Mouse (Mus musculus) adrenal gland, adult (tissue): Measurements from ENCODE around the gene Wdr62.
A peak's percentile ranks its signal among the peaks of the same experiment; 100 is the strongest.
"Not testable (repeated sequence)": the region's sequence is repeated elsewhere in the genome, so short reads cannot be mapped to it uniquely, and the experiment has no call there.

Experiments used
- DNase-seq, 2 experiments: peaks; one replicate each; pipeline ENCODE4 v3.0.0; 2022 to 2023; ENCODE audit warnings: low spot score in 1 of 2; ENCODE audit not compliant: inconsistent age in 2 of 2

Gene Wdr62

DNA sequence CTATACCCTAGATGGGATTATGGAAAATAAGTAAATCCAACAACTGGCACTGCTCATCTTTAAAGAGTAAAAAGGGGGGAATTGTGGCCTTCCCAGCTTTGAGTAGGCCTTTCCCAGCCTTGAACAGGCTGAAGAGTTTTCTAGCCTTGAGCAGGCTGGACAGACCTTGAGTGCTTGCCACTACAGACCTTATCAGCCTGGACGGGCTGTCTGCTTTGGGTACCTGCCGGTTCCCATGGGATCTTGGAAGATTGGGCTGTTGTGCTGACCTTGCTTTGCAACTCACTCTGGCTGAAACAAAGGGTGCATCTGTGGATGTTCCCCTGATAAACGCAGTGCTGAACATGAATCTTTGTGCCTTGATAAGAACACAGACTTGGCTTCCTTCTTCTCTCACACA lies 66.3 kb downstream of the Wdr62 start:
- peak; percentile 71 to 77 for DNase-seq

DNA sequence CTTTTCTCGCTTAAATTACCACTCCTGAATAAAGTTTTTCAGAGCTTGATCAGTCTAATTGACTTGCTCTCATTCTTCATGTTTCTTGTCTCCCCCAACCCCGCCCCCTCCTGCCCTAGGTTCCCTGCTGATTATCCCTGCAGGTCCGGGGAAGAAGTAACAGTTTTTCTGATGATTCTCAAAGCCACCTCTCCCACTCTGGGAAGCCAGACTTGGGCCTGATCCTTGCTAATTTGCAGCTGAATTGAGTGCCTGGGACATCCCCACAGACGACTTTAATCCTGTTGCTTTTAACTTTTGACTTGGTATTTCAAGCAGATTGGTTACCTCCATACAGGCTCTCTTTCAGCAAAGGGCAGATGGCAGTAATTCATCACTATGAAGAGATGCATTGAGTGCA lies 69.2 kb downstream of the Wdr62 start:
- no peak for DNase-seq

DNA sequence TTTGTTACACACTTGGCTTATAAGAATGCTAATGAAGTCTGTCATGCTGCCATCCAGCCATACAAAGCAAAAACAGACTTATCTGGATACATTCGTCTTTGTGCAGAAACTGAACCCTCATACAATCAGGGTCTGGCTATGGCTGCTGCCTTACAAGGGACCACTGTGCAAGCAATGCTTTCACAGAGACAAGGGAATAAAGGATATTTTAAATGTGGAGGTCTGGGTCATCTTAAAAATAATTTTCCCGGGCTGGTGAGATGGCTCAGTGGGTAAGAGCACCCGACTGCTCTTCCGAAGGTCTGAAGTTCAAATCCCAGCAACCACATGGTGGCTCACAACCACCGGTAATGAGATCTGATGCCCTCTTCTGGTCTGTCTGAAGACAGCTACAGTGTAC lies 73.9 kb downstream of the Wdr62 start:
- not testable (repeated sequence) for DNase-seq

DNA sequence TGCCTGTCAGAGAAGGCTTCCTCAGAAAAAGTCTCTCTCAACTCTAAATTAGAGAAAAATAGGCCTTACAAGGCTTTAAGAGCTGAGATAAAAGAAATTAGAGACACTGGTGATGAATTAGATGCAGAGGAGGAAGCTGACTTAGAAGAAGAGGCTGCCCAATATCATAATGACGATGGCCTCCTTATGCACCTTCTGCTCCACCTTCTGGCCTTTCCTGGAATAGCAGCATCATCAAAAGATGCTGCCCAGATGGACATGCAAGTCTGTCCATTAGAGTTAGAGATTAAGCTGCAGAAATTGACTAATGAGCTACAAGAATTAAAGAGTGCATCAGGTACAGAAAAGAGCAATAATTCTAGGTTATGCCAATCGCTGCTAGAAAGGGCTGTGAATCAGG lies 74.8 kb downstream of the Wdr62 start:
- DNase-seq = peak; percentile 74 to 92

DNA sequence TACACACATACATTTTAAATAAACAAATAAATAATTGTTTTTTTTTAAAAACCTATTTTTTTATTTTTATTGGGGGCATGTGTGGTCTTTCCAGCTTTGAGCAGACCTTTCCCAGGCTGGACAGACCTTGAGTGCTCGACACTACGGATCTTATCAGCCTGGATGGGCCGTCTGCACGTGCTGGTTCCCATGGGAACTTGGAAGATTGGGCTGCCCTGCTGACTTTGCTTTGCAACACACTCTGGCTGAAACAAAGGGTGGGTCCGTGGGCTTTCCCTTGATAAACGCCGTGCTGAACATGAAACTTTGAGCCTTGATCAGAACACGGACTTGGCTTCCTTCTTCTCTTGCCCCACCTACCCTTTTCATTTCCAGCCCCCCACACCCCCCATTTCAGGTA lies 75.8 kb downstream of the Wdr62 start:
- DNase-seq = no peak

DNA sequence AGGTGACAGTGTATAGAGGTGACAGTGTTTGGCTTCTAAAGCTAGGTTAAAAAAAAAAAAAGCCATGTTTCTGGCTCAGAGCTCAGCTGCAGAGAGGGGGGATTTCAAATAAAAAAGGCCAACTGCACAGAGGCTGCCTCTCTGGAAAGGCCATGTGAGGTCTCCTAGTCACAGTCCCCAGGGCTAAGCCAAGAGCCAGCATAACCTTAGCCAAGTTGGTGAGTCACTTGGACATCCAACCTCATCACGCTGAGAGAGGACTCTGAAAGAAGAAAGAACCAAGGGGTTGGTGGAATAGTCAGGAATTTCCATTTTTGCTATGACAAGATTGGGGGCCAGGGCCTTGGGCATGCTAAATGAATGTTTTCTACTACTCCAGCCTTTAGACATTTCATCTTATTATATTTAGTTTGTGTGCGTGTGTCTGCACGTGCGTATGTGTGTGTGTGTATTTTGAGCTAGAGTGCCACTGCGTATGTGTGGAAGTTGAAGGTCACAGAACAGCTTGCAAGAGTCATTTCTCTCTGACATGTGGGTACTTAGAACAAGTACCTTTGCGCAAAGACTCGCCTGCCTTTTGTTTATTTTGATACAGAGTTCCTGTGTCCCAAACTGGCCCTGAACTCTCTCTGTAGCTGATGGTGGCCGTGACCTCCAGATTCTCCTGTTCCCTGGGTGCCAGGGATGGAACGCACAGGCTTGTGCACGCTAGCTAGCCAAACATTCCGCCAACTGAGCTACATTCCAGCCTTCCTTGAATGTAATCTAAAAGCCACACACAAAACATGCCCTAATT lies 77.1 kb downstream of the Wdr62 start:
- peak; percentile 79 to 89 for DNase-seq

DNA sequence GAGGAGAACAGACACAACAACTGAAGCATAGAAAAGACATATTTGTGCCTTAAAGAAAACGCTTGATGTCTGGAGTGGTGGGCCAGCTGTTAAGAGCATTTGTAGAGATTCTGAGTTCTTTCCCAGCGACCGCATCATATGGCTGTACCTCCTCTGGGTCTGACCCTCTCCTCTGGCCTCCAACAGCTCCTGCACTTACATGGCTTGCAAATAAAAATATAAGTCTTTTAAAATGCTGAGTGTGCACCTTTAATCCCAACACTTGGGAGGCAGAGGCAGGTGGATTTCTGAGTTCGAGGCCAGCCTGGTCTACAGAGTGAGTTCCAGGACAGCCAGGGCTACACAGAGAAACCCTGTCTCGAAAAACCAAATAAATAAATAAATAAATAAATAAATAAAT lies 79.6 kb downstream of the Wdr62 start:
- not testable (repeated sequence) for DNase-seq

DNA sequence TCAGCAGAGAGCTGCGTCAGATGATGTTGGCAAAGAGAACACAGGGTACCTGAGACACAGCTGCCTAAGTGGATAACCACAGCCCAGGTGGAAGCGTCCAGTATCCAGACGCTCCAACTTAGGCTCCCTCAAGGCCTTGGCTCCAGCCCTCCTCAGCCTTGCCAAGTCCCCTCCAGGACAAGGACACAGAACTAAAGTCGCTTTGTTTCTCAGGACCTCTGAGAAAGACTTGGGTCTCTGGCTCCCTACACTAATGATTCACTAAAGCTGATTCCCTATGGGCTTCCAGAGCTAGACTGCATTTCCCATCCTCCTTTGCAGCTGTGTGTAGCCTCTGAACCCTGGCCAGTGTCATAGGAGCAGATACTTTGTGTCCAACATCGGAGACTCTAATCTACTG lies 80.0 kb downstream of the Wdr62 start:
- DNase-seq = peak in 1 of 2 experiments; percentile 69

DNA sequence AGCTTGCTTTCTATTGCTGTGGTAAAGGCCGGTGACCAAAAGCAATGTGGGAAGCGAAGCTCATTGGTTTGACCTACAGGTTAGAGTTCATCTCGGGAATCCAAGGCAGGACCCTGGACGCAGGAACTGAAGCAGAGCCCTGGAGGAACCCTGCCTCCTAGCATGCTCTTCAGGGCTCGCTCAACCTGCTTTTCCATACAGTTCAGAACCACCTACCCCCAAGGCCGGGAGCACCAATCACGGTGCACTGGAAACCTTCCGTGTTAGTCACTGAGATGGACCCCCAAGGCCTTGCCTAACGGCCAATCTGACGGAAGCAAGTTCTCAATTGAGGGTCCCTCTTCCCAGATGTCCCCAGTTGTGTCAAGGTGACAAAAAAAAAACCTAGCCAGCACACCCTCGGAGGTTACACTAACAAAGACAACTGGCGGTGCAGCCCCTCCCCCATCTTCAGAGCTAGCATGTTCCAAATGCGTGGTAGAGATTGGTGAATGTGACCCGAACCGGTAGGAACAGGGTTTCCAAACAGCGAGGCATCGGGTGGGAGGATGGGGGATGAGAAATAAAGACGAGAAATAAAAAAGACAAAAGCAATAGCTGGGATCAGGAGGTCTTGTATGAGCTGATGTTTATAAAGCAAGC lies 80.6 kb downstream of the Wdr62 start:
- no peak for DNase-seq

DNA sequence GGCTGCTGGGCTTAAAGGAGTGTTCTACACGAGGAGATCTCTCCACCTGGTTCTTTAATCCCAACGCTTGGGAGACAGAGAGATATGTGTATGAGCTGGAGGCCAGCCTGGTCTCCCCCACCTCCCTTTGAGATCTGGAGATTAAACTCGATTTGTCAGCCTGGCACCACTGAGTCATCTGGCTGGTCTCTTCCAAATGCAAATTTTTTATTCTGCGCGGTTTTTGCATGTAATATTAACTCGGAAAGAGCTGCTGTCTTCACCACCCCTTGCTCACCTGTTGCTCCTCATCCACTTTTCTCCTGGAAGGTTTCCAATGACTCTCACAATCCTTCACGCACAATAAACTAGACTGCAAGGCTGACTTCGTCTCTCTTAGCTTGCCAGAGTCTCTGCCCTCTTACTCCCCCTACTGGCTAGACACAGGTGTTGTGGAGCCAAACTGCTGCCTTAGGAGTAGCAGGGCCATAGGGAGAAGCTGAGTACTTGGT lies 81.7 kb downstream of the Wdr62 start, which contains the start of gene Capns1:
Gene Capns1 (minus strand): TSS at position 331 of the 491 bp plus-strand sequence.
- peak; percentile 70 to 91 for DNase-seq

DNA sequence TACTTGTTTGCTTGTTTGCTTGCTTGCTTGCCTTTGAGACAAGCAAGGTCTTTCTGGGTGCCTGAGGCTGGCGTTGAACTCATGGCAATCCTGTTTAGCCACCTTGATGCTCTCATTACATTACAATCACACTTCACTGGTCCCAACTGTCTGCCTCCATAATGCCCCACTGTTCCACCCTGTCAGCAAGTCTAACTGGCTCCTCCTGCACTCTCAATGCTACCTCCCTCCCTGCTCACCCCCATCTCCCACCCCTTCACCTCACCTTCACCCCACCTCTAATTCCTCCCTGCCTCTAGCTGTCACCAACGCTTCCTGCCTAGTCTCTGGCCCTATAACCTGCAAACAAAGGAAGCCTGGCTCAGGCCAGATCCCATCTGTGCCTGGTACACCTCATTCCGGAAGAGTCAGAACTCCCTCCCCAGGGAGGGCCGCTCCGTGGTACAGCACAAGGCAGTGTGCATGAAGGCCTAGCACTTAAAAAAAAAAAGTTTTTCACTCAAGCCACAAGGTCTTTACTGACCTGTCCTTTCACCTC lies 82.6 kb downstream of the Wdr62 start:
- no peak for DNase-seq

DNA sequence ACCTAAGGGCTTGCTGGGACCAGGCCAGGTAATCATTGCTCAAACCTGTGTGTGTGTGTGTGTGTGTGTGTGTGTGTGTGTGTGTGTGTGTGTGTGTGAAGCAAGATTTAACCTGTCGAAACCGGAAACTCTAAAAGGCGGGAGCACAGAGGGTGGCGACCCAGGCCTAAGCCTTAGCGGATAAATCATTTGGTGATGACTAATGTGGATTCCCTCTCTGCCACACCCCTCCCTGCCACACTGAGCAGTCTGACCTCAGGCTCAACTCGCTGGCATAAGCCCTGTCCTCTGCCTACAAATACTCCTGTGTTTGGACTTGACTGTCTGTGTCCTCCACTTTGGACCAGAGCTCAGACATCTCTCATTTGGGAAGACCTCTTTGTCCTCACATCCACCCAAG lies 84.0 kb downstream of the Wdr62 start:
- DNase-seq = peak; percentile 75 to 84

DNA sequence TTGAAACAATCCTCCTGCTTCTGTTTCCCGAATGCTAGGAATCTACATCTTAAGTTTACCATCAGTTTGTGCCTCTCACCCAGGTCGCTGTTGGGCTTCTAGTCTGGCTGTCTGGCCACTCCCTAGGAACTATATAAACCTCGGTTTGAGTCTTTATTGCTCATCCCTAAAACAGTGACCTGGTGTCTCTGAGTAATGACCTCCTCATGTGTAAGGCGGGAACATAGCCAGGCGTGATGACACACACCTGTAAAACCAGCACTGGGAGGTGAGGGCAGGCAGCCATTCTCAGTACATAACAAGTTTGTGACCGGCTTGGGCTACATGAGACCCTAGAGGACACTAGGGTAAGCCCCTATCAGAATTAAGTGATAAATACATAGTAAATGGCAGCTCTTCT lies 84.8 kb downstream of the Wdr62 start:
- no peak for DNase-seq

DNA sequence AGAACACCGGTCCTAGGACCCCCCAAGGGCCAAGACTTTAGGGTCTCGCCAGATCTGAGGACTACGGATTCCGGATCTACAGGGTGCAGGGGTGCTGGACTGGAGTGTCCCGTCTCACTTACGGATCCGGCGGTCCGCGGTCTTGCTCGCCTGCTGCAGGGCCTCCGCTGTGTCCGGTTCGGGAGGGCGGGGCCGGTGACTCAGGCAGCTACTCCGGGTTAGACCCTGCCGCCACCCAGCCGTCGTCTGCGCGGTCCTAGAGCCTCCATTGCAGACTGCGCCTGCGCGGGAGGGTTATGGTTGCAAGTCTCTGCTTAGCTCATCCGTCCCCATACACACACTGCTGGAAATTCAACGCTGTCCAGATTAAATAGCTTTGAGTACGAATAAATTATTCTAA lies 85.3 kb downstream of the Wdr62 start:
- peak; percentile 97 to 98 for DNase-seq

DNA sequence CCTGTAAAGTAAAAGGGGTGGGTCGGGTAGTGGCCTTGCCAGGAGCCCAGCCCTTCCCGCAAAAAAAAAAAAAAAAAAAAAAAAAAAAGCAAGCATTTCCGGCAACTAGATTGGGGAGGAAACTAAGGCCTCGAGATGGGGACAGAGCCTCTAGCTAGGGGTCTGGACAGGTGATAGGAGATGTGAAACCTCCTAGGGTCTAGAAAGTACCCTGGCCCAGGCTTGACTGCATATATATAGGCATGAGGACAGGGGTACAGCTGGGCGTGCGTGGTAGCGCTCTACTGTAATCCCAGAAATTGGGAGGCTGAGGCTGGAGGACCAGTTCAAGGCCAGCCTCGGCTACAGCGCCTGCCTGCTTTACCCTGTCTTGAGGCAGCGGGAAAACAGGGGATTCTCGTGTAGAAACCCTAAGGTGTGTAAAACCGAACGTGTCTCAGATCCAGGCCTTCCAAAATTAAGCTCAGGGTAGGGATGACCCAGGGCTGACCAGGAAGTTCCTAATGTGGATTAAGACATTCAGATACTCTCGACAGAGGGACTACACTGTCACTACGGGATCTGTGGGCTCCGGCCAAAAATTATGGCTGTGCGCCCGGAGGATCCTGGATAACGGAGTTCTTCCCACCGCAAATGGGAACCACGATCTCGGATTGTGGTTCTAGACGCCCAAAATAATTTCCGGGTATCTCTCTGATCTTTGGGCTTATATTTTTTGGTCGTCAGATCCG lies 86.0 kb downstream of the Wdr62 start:
- DNase-seq = peak; percentile 56 to 87

DNA sequence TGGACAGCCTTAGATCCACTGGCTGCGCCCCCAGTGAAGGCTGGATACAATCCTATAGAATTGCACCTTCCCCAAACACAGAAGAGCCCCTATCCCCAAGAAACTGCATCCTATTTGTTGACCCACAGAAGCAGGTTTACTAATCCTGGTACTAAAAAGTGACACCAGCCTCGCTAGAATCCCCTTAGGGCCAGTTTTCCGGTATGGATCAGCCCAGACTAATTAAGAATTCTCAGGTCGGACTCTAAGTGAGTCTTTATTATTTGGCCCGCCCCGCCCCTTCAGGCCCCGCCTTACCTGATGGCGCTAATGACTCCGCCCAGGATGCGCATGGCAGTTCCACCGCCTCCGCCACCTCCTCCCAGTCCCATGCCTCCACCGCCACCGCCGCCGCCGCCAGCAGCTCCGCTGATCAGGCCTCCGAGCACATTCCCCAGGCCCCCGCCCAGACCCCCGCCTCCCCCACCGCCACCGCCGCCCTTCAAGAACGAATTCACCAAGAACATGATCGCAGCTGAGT lies 86.6 kb downstream of the Wdr62 start:
- DNase-seq = peak; percentile 88 to 94

DNA sequence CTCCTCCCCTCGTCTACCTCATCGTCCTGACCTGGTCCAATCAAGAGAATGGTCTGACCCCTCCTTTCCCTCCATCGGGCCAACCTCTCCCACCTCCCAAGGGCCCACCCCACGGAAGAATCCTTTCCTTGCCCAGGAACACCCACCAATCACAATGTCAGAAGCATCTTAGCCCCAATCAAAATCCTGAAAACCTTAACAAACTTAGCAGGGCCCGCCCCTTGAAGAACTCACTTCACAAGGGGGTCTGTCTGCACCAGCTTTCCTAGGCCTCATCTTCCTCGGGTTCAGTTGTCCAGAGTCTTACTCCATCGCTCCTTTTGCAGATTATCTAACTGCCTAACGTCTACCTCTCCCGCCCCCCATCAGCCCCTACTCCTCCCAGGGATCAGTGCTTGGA lies 87.2 kb downstream of the Wdr62 start:
- no peak for DNase-seq

DNA sequence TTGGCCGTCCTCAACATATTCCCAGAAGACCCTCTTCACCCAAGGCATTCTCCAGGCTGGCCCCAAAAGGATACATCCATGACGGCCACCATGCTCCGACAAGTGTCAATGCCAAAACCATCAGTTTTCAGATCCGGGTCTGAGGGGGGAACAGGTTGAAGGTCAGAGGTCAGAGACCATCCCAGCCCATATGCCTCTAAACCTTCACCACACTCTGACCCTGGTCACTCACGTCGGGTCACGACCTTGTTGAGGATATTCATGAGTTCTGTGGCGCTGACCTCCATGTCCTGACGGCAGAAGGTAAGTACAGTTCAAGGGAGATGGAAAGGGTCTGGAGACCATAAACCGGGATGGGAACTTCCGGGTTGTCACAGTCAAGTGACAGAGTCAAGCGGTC lies 88.1 kb downstream of the Wdr62 start:
- DNase-seq = no peak
